Mouse (Mus musculus) adrenal gland, postnatal 14 days (tissue): ENCODE measurements at regions not wholly inside any gene's neighbourhood (a gene's known extent, or its start where the extent isn't known, plus 50 kb on each side); places are given as distances from the start of the nearest gene placed in this dataset.

Source experiments
- DNase-seq: peaks from one replicate; pipeline ENCODE4 v3.0.0; 2021; ENCODE audit warnings: mixed read lengths

- no peak for DNase-seq
These were observed 882.8 kb downstream of the Tecrl start for GRCm38 (mm10) chr5:82472146-82472545.

- DNase-seq: no peak
These were observed 890.7 kb downstream of the Tecrl start for GRCm38 (mm10) chr5:82464272-82464671.

GRCm38 (mm10) chr5:82441288-82441687 lies 913.7 kb downstream of the Tecrl start:
- DNase-seq: no peak

- no peak for DNase-seq
These were observed 914.9 kb downstream of the Tecrl start for GRCm38 (mm10) chr5:82440126-82440525.

GRCm38 (mm10) chr5:82420396-82420795 lies 934.6 kb downstream of the Tecrl start:
- DNase-seq: no peak

GRCm38 (mm10) chr5:82396632-82397234 lies 958.3 kb downstream of the Tecrl start:
- no peak for DNase-seq

- DNase-seq: no peak
These were observed 993.4 kb downstream of the Tecrl start for GRCm38 (mm10) chr5:82361624-82362023.

GRCm38 (mm10) chr5:82356336-82356735 lies 998.7 kb downstream of the Tecrl start:
- no peak for DNase-seq

- DNase-seq: no peak
These were observed 1003.9 kb downstream of the Tecrl start for GRCm38 (mm10) chr5:82351089-82351488.

- DNase-seq: peak; percentile 55
These were observed 1008.3 kb downstream of the Tecrl start for GRCm38 (mm10) chr5:82346672-82347071.

- no peak for DNase-seq
These were observed 1030.6 kb downstream of the Tecrl start for GRCm38 (mm10) chr5:82324354-82324753.

- no peak for DNase-seq
These were observed 1035.2 kb downstream of the Tecrl start for GRCm38 (mm10) chr5:82319709-82320333.

- no peak for DNase-seq
These were observed 1042.9 kb downstream of the Tecrl start for GRCm38 (mm10) chr5:82312054-82312453.

- DNase-seq: no peak
These were observed 1066.7 kb downstream of the Tecrl start for GRCm38 (mm10) chr5:82288069-82288845.

- no peak for DNase-seq
These were observed 1101.5 kb downstream of the Tecrl start for GRCm38 (mm10) chr5:82253356-82254104.

- no peak for DNase-seq
These were observed 1128.7 kb downstream of the Tecrl start for GRCm38 (mm10) chr5:82226329-82226728.

GRCm38 (mm10) chr5:82223622-82224021 lies 1131.4 kb downstream of the Tecrl start:
- no peak for DNase-seq

GRCm38 (mm10) chr5:82203606-82204005 lies 1151.4 kb downstream of the Tecrl start:
- DNase-seq: no peak
